Mouse (Mus musculus): ENCODE data around the gene Cxcl16. TPM values are rescaled to one million over a fixed set of nuclear protein-coding genes. Genes with fewer than 3 reads are reported as not detected.

Gene Cxcl16
- 10.2 and 10.9 TPM in 2 replicates for polyA plus RNA-seq (2015; fragmentation: Nextera tagmentation; extraction: Ambion mirVana)

DNA sequence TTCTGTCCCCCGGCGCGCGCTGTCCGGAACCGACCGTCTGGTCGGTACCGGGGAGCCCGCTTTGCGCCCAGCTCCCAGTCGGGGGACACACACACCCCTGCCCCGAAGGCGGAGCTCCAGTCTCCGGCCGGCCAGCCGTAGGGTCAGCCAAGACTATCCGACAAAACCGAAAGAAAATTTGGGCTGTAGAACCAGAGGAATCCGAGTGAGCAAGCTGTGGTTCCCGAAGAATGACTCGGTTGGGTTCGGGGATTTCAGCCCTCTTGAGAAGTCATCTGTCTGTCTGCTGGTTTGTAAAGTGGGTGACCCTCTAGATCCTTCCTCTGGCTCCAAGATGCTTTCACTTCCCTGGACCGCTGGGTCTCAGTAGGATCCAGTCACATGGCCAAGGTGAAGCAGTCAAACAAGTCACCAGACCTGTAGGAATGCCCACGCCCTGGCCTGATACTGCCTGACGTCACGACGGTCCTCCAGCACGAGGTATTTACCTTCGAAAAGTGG is at the start of gene Cxcl16:
Cxcl16 (minus strand) TSS at position 384 of the 501 bp plus-strand sequence.
- peak within 1 kb of the TSS; percentile 76 for H3K4me3 ChIP-seq (ENCODE audit: low read length)
- H3K4me2 ChIP-seq (ENCODE audit: low read depth, low read length), result peak within 1 kb of the TSS; percentile 97
- peak within 1 kb of the TSS; percentile 82 for H3K9ac ChIP-seq (ENCODE audit: low read length)
- H3K27ac ChIP-seq (ENCODE audit: low read length), result peak within 1 kb of the TSS; percentile 51; the same call in 1 of the 2 replicates
- peak; percentile 18; the same call in 1 of the 2 replicates for ATAC-seq (replicated peaks; ENCODE audit: extremely low read depth, insufficient read depth, low FRiP score)
- 4% methylated on average over 30 of the region's 30 CpGs for WGBS
- H3K9me3 ChIP-seq (replicated peaks; ENCODE audit: control insufficient read depth, low read length), result 0 out of 2 replicates have a peak, but pooled peaks cover 2% of the 10 kb centered on the region
- peaks cover 7% of the 10 kb centered on the region; the same call in 1 of the 2 replicates for H3K4me1 ChIP-seq (ENCODE audit: control insufficient read depth, insufficient read depth, low read length)
- H3K36me3 ChIP-seq (ENCODE audit: control insufficient read depth, insufficient read depth), result 0 out of 2 replicates have a peak, but pooled peaks cover 2% of the 10 kb centered on the region
- H3K27me3 ChIP-seq (ENCODE audit: control insufficient read depth, insufficient read depth, low read length), result peaks cover 21% of the 10 kb centered on the region

DNA sequence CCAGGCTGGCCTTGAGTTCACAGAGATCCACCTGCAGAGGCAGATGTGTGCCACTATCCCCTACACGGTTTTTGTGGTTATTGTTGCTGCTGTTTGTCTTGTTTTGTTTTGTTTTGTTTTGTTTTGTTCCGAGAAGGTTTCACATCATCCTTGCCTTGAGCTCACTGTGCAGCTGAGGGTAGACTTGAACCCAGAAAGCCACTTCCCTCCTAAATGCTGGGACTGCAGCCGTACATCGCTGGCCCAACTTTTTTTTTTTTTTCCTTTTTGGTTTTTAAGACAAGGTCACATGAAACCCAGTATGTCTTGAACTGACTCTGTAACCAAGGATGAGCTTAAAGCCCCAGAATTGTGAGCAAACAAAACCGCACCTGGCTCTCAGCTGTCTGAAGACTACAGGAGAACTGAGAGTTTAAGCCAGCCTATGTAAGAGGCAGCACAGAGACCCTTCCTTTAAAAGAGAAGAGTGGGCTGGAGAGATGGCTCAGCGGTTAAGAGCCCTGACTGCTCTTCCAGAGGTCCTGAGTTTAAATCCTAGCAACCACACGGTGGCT is 47.3 kb upstream of the Cxcl16 start:
- no peak overlapping the region for H3K9ac ChIP-seq (ENCODE audit: low read length)
- no peak overlapping the region for H3K4me2 ChIP-seq (ENCODE audit: low read depth, low read length)
- H3K9me3 ChIP-seq (replicated peaks; ENCODE audit: control insufficient read depth, low read length), result no peaks in the 10 kb centered on the region
- no peak for ATAC-seq (replicated peaks; ENCODE audit: extremely low read depth, insufficient read depth, low FRiP score)
- 61% methylated on average over 7 of the region's 7 CpGs for WGBS
- H3K27ac ChIP-seq (ENCODE audit: low read length), result no peak overlapping the region
- H3K4me1 ChIP-seq (ENCODE audit: control insufficient read depth, insufficient read depth, low read length), result 0 out of 2 replicates have a peak, but pooled peaks cover 4% of the 10 kb centered on the region
- H3K27me3 ChIP-seq (ENCODE audit: control insufficient read depth, insufficient read depth, low read length), result peaks cover 14% of the 10 kb centered on the region
- no peaks in the 10 kb centered on the region for H3K36me3 ChIP-seq (ENCODE audit: control insufficient read depth, insufficient read depth)
- H3K4me3 ChIP-seq (ENCODE audit: low read length), result no peak overlapping the region

DNA sequence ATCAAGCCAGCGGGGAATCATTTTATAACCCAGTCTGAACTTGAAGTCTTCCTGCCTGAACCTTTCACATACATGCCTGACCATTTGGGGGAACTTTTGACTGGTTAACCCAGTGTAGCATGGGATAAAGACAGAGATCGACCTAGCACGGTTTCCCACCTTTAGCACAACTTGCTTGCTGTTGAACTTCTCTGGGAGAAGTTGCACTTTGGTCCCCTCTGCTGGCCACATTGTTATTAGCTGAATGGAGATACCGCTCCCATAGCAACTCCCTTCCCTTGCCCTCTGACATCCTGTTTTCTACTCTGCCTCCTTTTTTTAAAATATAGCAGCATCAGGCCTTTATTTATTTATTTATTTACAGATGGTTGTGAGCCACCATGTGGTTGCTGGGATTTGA is 46.6 kb upstream of the Cxcl16 start:
- Histone ChIP-seq H3K4me1 (ENCODE audit: control insufficient read depth, insufficient read depth, low read length) (0 out of 2 replicates have a peak, but pooled peaks cover 4% of the 10 kb centered on the region), H3K4me3 (ENCODE audit: low read length) (no peak overlapping the region), H3K9me3 (replicated peaks; ENCODE audit: control insufficient read depth, low read length) (no peaks in the 10 kb centered on the region), H3K4me2 (ENCODE audit: low read depth, low read length) (no peak overlapping the region), H3K36me3 (ENCODE audit: control insufficient read depth, insufficient read depth) (no peaks in the 10 kb centered on the region), H3K9ac (ENCODE audit: low read length) (no peak overlapping the region), H3K27ac (ENCODE audit: low read length) (no peak overlapping the region), H3K27me3 (ENCODE audit: control insufficient read depth, insufficient read depth, low read length) (peaks cover 14% of the 10 kb centered on the region)
- peak; percentile 58 for ATAC-seq (replicated peaks; ENCODE audit: extremely low read depth, insufficient read depth, low FRiP score)
- 23% methylated on average over 4 of the region's 4 CpGs for WGBS

DNA sequence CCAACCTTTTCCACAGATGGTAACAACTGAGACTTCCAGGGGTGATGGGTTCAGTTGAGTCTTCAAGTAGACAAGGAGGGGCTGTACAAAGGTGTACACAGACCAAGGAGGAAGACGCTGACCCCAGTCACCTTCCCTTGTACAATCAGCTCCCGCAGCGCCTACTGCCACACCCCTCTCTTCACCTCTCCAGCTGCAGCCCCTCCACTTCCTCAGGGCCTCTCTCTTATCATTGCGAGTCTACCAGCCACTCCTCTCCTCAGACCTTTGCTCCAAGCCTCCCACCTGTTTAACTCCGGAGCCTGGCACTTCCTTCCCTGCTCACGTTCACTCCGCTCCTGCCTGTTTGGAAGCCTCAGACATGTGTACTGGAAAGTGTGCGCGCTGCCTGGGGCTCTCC is 45.2 kb upstream of the Cxcl16 start, which contains the start of gene Tm4sf5:
Tm4sf5 (plus strand) TSS at position 275 of the 400 bp plus-strand sequence.
- WGBS, result 49% methylated on average over 9 of the region's 9 CpGs
- Histone ChIP-seq H3K9ac (ENCODE audit: low read length) (no peak within 1 kb of the TSS), H3K4me1 (ENCODE audit: control insufficient read depth, insufficient read depth, low read length) (0 out of 2 replicates have a peak, but pooled peaks cover 4% of the 10 kb centered on the region), H3K4me2 (ENCODE audit: low read depth, low read length) (no peak within 1 kb of the TSS), H3K36me3 (ENCODE audit: control insufficient read depth, insufficient read depth) (no peaks in the 10 kb centered on the region), H3K9me3 (replicated peaks; ENCODE audit: control insufficient read depth, low read length) (no peaks in the 10 kb centered on the region), H3K4me3 (ENCODE audit: low read length) (no peak within 1 kb of the TSS), H3K27ac (ENCODE audit: low read length) (no peak within 1 kb of the TSS), H3K27me3 (ENCODE audit: control insufficient read depth, insufficient read depth, low read length) (peaks cover 10% of the 10 kb centered on the region)
- ATAC-seq (replicated peaks; ENCODE audit: extremely low read depth, insufficient read depth, low FRiP score), result no peak

DNA sequence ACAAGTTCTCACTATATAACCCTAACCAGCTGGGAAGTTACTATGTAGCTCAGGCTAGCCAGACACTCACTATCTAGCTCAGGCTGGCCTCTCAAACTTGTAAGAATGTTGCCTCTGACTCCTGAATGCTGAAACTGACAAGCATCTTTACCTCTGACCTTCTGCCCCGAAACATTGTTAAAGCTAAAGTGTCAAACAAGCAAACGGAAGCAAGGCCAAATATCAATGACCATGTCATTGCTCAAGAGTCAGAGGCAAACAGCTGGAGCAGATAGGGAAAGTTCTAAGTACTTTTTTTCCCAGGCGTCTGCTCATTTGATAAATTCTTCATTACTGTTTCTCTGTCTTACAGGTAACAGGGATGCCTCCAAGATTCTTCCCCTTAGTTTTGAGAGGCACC is 42.2 kb upstream of the Cxcl16 start:
- no peak for ATAC-seq (replicated peaks; ENCODE audit: extremely low read depth, insufficient read depth, low FRiP score)
- H3K36me3 ChIP-seq (ENCODE audit: control insufficient read depth, insufficient read depth), result no peaks in the 10 kb centered on the region
- WGBS, result 43% methylated on average over 3 of the region's 3 CpGs
- H3K27ac ChIP-seq (ENCODE audit: low read length), result no peak overlapping the region
- H3K9ac ChIP-seq (ENCODE audit: low read length), result no peak overlapping the region
- H3K4me2 ChIP-seq (ENCODE audit: low read depth, low read length), result no peak overlapping the region
- no peaks in the 10 kb centered on the region for H3K9me3 ChIP-seq (replicated peaks; ENCODE audit: control insufficient read depth, low read length)
- H3K4me3 ChIP-seq (ENCODE audit: low read length), result no peak overlapping the region
- H3K4me1 ChIP-seq (ENCODE audit: control insufficient read depth, insufficient read depth, low read length), result no peaks in the 10 kb centered on the region
- no peaks in the 10 kb centered on the region for H3K27me3 ChIP-seq (ENCODE audit: control insufficient read depth, insufficient read depth, low read length)

DNA sequence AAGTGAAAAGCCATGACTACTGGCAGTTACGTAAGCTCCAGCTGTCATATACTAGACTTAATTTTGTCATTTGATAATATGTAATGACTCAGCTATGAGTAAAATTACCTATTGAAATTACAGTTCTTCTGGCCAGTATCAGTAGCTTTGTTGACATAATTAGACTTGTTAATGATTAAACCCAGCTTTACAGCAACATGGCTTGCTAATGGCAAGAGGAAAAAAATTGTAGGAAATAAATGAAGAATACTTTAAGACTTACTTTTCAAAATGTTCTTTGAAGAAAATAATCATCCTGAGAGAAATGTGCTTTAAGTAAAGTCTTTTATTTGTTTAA is 40.7 kb upstream of the Cxcl16 start:
- 71% methylated on average over 1 of the region's 1 CpGs for WGBS
- H3K4me3 ChIP-seq (ENCODE audit: low read length), result no peak overlapping the region

DNA sequence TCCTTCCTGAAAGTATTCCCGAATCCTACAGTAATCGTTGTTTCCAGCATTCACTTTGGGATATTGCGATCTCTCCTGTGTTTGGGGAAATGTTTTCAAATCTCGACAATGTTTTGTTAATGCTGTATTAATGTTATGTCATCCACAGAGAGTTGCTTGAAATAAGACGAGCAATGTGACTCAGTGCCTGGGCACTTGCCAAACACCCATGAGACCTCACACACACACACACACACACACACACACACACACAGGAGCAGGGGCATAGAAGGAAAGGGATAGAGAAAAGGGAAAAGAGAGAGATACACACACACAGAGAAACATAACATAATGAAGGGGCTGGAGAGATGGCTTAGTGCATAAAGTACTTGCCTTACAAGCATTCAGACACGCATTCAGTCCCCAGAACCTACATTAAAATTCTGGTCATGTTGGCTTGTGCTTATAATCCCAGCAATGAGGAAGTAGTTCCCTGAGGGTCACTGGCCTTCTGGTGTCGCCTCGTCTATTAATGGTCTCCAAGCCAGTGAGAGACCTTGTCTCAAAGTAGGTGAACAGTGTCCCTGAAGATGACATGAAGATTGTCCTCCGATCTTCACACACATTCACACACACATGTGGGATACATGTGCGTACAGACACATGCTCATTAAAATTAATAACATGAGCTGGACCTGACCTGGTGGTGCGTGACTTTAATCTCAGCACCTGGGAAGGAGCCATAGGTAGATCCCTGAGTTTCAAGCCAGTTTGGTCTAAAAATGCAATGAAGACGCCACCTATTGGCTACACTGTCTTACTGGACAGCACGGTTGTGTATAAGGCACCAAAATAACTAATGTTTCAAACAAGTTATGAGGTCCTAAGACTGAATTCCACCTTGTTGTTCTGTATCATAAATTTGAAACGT is 40.0 kb upstream of the Cxcl16 start:
- Histone ChIP-seq H3K27me3 (ENCODE audit: control insufficient read depth, insufficient read depth, low read length) (no peaks in the 10 kb centered on the region), H3K4me1 (ENCODE audit: control insufficient read depth, insufficient read depth, low read length) (no peaks in the 10 kb centered on the region), H3K36me3 (ENCODE audit: control insufficient read depth, insufficient read depth) (no peaks in the 10 kb centered on the region), H3K27ac (ENCODE audit: low read length) (no peak overlapping the region), H3K9me3 (replicated peaks; ENCODE audit: control insufficient read depth, low read length) (no peaks in the 10 kb centered on the region), H3K9ac (ENCODE audit: low read length) (no peak overlapping the region), H3K4me3 (ENCODE audit: low read length) (no peak overlapping the region), H3K4me2 (ENCODE audit: low read depth, low read length) (no peak overlapping the region)
- no peak for ATAC-seq (replicated peaks; ENCODE audit: extremely low read depth, insufficient read depth, low FRiP score)
- 64% methylated on average over 14 of the region's 14 CpGs for WGBS

More for the DNA sequence above, 40.7 kb upstream of the Cxcl16 start:
- ATAC-seq (replicated peaks; ENCODE audit: extremely low read depth, insufficient read depth, low FRiP score), result no peak
- Histone ChIP-seq H3K36me3 (ENCODE audit: control insufficient read depth, insufficient read depth) (no peaks in the 10 kb centered on the region), H3K27me3 (ENCODE audit: control insufficient read depth, insufficient read depth, low read length) (no peaks in the 10 kb centered on the region), H3K9ac (ENCODE audit: low read length) (no peak overlapping the region), H3K4me2 (ENCODE audit: low read depth, low read length) (no peak overlapping the region), H3K9me3 (replicated peaks; ENCODE audit: control insufficient read depth, low read length) (no peaks in the 10 kb centered on the region), H3K4me1 (ENCODE audit: control insufficient read depth, insufficient read depth, low read length) (no peaks in the 10 kb centered on the region), H3K27ac (ENCODE audit: low read length) (no peak overlapping the region)

DNA sequence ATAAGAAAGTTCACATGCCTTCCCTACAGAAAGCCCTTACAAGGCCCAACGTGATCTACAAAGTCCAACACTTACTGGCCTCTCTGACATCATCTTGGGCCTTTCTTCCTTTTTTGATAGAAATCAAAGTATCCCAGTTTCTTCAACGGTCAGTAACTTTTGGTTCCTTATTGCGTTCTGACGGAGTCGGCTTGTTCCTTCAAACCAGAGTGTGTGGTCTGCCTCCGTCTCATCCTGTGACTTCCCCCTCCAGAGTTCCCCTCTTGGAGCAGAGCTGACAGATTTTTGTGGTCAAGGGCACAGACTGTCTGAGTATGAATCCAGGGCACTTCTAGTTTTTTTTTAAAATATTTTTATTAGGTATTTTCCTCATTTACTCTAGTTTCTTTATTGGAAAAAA is 29.9 kb upstream of the Cxcl16 start:
- no peaks in the 10 kb centered on the region for H3K4me1 ChIP-seq (ENCODE audit: control insufficient read depth, insufficient read depth, low read length)
- H3K36me3 ChIP-seq (ENCODE audit: control insufficient read depth, insufficient read depth), result no peaks in the 10 kb centered on the region
- H3K27me3 ChIP-seq (ENCODE audit: control insufficient read depth, insufficient read depth, low read length), result no peaks in the 10 kb centered on the region
- WGBS, result 78% methylated on average over 6 of the region's 6 CpGs
- ATAC-seq (replicated peaks; ENCODE audit: extremely low read depth, insufficient read depth, low FRiP score), result no peak
- no peak overlapping the region for H3K4me3 ChIP-seq (ENCODE audit: low read length)
- no peaks in the 10 kb centered on the region; the same call in 1 of the 2 replicates for H3K9me3 ChIP-seq (replicated peaks; ENCODE audit: control insufficient read depth, low read length)
- H3K27ac ChIP-seq (ENCODE audit: low read length), result no peak overlapping the region
- H3K4me2 ChIP-seq (ENCODE audit: low read depth, low read length), result no peak overlapping the region
- no peak overlapping the region for H3K9ac ChIP-seq (ENCODE audit: low read length)

DNA sequence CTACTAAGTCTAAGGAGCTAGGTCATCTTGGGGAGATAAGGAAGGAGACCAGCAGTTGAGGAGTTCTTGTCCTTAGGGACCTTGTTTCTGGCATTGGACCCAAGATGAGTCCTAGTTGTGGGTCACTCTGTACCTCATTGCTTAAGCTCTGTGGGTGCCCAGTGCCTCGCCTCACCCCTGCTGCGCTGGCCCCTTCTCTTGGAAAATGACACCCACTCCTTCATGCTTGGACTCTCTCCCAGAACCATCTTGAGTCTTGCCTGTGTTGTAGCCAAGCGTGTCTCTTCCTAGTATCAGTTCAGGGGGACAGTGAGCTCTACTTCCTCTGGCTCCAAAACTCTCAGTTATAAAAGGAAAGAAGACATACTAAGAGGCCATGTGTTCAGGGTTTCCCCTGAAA is 29.4 kb upstream of the Cxcl16 start:
- no peaks in the 10 kb centered on the region for H3K27me3 ChIP-seq (ENCODE audit: control insufficient read depth, insufficient read depth, low read length)
- no peak overlapping the region for H3K9ac ChIP-seq (ENCODE audit: low read length)
- H3K9me3 ChIP-seq (replicated peaks; ENCODE audit: control insufficient read depth, low read length), result no peaks in the 10 kb centered on the region; the same call in 1 of the 2 replicates
- ATAC-seq (replicated peaks; ENCODE audit: extremely low read depth, insufficient read depth, low FRiP score), result no peak
- H3K4me2 ChIP-seq (ENCODE audit: low read depth, low read length), result no peak overlapping the region
- 77% methylated on average over 3 of the region's 3 CpGs for WGBS
- H3K4me3 ChIP-seq (ENCODE audit: low read length), result no peak overlapping the region
- no peak overlapping the region for H3K27ac ChIP-seq (ENCODE audit: low read length)
- no peaks in the 10 kb centered on the region for H3K4me1 ChIP-seq (ENCODE audit: control insufficient read depth, insufficient read depth, low read length)
- no peaks in the 10 kb centered on the region for H3K36me3 ChIP-seq (ENCODE audit: control insufficient read depth, insufficient read depth)
